Mouse (Mus musculus): Measurements from ENCODE around the gene C2cd4b.

DNA sequence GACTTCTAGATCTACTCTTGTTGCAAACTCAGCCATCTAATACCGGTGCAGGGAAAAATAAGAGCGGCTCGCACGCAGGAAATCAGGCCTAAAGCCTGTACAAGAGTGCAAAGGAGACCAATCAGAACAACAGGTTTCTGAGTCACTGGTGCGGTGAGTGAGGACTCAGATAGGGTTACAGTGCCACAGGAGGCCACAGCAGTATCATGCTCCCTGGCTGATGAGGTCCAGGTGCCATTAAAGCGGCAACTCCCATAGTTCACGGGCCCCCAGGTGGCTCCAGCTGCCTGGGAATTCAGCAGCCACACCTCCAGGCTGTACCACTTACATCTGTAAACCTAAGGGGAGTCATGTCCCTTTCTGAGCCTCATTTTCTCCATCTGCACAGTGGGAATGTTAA, 27.1 kb downstream of the C2cd4b start:
- TF ChIP-seq CTCF (IDR thresholded peaks at IDR 0.05; ENCODE audit: low read depth) (no peak), EP300 (optimal IDR thresholded peaks at IDR 0.05) (no peak)
